Mouse (Mus musculus) MEL-GATA-1-ER (cell line): ENCODE measurements around the gene Sh2d4b.

Experiments
- DNase-seq: peaks from one replicate; pipeline ENCODE4 v3.0.0-alpha.2; 2012; ENCODE audit warnings: low read depth; ENCODE audit errors: extremely low read depth

Gene Sh2d4b

GRCm38 (mm10) chr14:40893196-40893595 is at the start of gene Sh2d4b:
Gene Sh2d4b (minus strand): TSS chr14:40893266.
- no peak for DNase-seq

GRCm38 (mm10) chr14:40942429-40942828 is 49.4 kb upstream of the Sh2d4b start:
- no peak for DNase-seq

- no peak for DNase-seq
Observed at GRCm38 (mm10) chr14:40938380-40938987, 45.4 kb upstream of the Sh2d4b start.

- no peak for DNase-seq
Observed at GRCm38 (mm10) chr14:40937052-40937451, 44.0 kb upstream of the Sh2d4b start.

- DNase-seq = no peak
Observed at GRCm38 (mm10) chr14:40935481-40935880, 42.4 kb upstream of the Sh2d4b start.

- peak; percentile 71 for DNase-seq
Observed at GRCm38 (mm10) chr14:40935054-40935453, 42.0 kb upstream of the Sh2d4b start.

- DNase-seq = no peak
Observed at GRCm38 (mm10) chr14:40933328-40933727, 40.3 kb upstream of the Sh2d4b start.

- DNase-seq = no peak
Observed at GRCm38 (mm10) chr14:40932225-40932624, 39.2 kb upstream of the Sh2d4b start.

GRCm38 (mm10) chr14:40931115-40931829 is 38.2 kb upstream of the Sh2d4b start:
- DNase-seq = no peak

GRCm38 (mm10) chr14:40929943-40930342 is 36.9 kb upstream of the Sh2d4b start:
- DNase-seq = no peak

- no peak for DNase-seq
Observed at GRCm38 (mm10) chr14:40928897-40929296, 35.8 kb upstream of the Sh2d4b start.

GRCm38 (mm10) chr14:40927041-40927440 is 34.0 kb upstream of the Sh2d4b start:
- no peak for DNase-seq

GRCm38 (mm10) chr14:40924378-40925113 is 31.5 kb upstream of the Sh2d4b start:
- DNase-seq = no peak

- no peak for DNase-seq
Observed at GRCm38 (mm10) chr14:40921241-40921640, 28.2 kb upstream of the Sh2d4b start.

- DNase-seq = no peak
Observed at GRCm38 (mm10) chr14:40919521-40919920, 26.5 kb upstream of the Sh2d4b start.

GRCm38 (mm10) chr14:40918477-40918876 is 25.4 kb upstream of the Sh2d4b start:
- DNase-seq = no peak

GRCm38 (mm10) chr14:40917632-40918031 is 24.6 kb upstream of the Sh2d4b start:
- DNase-seq = no peak

- no peak for DNase-seq
Observed at GRCm38 (mm10) chr14:40916667-40917066, 23.6 kb upstream of the Sh2d4b start.

- no peak for DNase-seq
Observed at GRCm38 (mm10) chr14:40915838-40916237, 22.8 kb upstream of the Sh2d4b start.

GRCm38 (mm10) chr14:40914701-40915100 is 21.6 kb upstream of the Sh2d4b start:
- DNase-seq = no peak

GRCm38 (mm10) chr14:40913709-40914108 is 20.6 kb upstream of the Sh2d4b start:
- no peak for DNase-seq

- no peak for DNase-seq
Observed at GRCm38 (mm10) chr14:40911529-40911928, 18.5 kb upstream of the Sh2d4b start.
